Mouse (Mus musculus): ENCODE results near the gene Scp2. TPM values are rescaled to one million over a fixed set of nuclear protein-coding genes. Genes with fewer than 3 reads are reported as not detected.

Gene Scp2
- polyA plus RNA-seq, 1 experiment from 2014 or later = 293 TPM

DNA sequence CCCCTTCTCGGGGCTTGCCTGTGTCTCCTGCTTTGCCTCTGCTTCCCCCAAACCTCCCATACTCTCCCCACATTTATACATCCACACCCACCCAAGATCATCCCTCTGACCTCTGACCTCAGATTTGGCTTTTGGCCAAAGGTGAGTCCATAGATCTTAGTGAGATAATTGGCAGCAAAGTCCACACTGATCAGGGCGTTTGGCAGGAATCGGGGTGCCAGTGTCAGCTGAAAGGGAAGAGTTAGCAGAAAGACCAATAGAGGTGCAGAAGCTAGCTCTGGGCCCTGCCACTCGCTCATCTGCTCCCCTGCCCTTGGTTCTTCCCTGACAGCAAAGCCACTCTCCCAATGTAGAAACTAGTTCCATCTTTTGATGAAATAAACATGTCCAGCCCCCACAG lies 121.6 kb downstream of the Scp2 start:
- Histone ChIP-seq H3K4me1 (replicated peaks) (peaks cover 11% of the 10 kb centered on the region; the same call in 1 of the 2 replicates), H3K36me3 (no peaks in the 10 kb centered on the region), H3K4me2 (replicated peaks) (no peak overlapping the region), H3K9me3 (no peaks in the 10 kb centered on the region), H3K4me3 (replicated peaks) (no peak overlapping the region), H3K27ac (no peak overlapping the region), H3K9ac (no peak overlapping the region), H3K27me3 (replicated peaks) (no peaks in the 10 kb centered on the region)
- no peak for ATAC-seq
- WGBS = 83% methylated on average over 4 of the region's 4 CpGs

DNA sequence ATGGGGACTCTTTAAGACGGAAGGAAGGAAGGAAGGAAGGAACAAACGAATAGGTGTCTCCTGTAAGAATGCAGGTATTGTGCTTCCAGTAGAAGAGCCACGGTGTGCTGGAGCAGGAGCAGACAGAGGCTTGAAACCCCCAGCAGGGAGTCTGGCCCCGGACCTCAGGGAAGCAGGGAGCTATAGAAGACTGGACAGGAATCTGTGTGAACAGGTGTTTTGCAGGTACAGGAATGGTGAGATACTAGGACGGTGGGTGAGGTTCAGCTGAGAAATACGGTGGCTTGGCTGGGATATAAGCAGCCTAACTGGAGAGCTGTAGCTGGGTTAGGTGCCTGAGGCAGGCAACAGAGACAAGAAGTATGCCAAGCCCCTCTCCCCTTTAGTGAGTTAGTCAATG lies 124.6 kb downstream of the Scp2 start:
- Histone ChIP-seq H3K4me1 (replicated peaks) (peaks cover 6% of the 10 kb centered on the region; the same call in 1 of the 2 replicates), H3K4me2 (replicated peaks) (no peak overlapping the region), H3K9ac (no peak overlapping the region), H3K4me3 (replicated peaks) (no peak overlapping the region), H3K36me3 (no peaks in the 10 kb centered on the region), H3K27me3 (replicated peaks) (no peaks in the 10 kb centered on the region), H3K27ac (no peak overlapping the region), H3K9me3 (no peaks in the 10 kb centered on the region)
- 87% methylated on average over 6 of the region's 6 CpGs for WGBS
- no peak for ATAC-seq

DNA sequence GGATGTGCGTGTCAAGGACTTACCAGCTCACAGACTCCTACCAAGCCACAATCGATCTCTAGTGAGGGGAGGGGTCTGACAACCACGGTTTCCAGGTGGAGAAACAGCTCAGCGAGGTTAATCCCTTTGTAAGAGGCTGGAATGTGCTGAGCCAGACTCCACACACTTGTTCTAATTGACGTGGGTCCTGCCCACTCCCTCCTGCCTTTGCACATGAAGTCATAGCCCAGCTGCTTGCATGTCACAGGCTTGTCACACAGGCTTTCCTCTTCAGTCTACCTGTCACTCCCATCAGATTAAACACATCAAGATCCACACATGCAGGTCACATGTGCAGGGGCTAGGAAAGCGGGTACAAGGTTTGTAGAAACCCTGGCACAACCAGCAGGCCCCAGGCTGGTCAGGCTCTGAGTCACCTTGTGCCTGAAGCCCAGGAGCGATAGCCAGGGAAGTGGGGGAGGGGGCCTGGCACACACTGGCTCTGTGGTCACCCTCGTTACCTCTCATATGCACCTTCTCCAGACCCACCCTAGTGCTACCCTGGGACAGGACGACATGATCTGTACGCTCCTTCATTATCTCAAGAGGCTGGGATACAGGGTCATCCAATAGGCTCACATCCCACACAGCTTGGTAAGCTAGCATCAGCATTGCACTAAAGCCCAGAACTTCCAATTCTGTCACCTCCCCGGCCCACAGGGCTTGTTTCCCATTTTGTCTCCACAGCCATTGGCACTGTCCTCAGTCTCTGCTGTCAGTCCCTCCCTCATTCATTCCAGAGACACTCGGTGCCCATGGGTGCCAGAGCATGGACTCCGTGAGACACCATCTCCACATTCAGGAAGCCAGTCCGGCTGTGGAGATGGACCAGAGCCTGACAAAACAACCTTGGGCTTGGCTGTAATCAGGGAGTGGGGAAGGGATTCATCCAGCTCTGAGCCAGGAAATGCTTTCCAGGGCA lies 125.6 kb downstream of the Scp2 start:
- Histone ChIP-seq H3K27ac (no peak overlapping the region), H3K4me1 (replicated peaks) (no peaks in the 10 kb centered on the region), H3K4me3 (replicated peaks) (no peak overlapping the region), H3K36me3 (no peaks in the 10 kb centered on the region), H3K27me3 (replicated peaks) (no peaks in the 10 kb centered on the region), H3K9me3 (no peaks in the 10 kb centered on the region), H3K4me2 (replicated peaks) (no peak overlapping the region), H3K9ac (no peak overlapping the region)
- WGBS = 53% methylated on average over 13 of the region's 14 CpGs
- ATAC-seq = no peak

DNA sequence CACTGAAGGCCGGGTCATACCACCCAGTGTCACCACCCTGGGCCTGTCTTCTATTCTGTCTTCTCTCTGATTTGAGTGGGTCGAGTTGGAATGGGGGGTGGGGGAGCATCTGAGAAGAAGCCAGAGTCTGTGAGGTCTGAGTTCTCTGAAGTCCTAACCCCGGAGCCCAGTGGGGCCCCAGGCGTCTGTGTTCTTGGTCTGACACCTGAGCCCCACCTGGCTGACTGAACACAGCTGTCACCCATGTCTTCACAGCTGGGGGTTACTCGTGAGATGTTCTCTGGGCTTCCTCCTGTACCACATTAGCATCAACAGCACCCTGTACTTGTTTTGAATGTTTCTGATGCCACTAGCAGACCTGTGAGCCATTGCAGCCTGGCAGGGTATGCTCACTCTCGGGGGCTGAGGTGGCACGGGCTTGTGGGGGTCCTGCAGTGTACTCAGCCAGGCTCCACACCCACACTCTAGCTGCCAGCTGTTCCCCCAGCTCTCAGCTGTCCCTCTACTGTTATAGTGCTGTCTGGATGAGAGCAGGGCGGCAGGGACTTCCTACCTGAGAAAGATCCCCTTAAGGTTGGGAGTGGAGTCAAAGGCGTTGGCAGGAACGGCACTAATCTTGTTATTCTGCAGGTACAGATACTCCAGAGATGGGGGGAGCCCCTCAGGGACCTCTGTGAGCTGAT lies 126.4 kb downstream of the Scp2 start:
- 44% methylated on average over 10 of the region's 10 CpGs for WGBS
- Histone ChIP-seq H3K4me2 (replicated peaks) (no peak overlapping the region), H3K27me3 (replicated peaks) (no peaks in the 10 kb centered on the region), H3K4me3 (replicated peaks) (no peak overlapping the region), H3K9ac (no peak overlapping the region), H3K4me1 (replicated peaks) (no peaks in the 10 kb centered on the region), H3K27ac (no peak overlapping the region), H3K9me3 (no peaks in the 10 kb centered on the region), H3K36me3 (no peaks in the 10 kb centered on the region)
- no peak for ATAC-seq

DNA sequence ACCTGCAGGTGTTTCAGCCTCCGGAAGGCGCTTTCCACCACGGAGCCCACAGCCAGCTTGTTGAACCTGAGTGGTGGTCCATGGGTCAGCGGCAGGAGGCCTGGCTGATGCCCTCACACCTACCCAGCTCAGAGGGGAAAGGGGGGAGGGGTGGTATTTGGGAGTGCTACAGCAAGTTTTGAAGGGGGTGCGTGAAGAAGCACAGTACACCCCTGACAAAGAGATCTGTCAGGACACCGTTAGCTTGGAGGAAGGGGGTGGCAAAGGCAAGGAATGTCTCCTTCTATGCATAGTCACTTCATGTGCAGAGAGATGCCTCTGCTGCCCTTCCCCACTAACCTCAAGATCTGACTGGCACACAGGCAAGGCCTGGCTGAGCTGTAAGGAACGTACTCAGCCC lies 127.0 kb downstream of the Scp2 start:
- ATAC-seq = no peak
- H3K9ac ChIP-seq = no peak overlapping the region
- H3K4me2 ChIP-seq (replicated peaks) = no peak overlapping the region
- no peaks in the 10 kb centered on the region for H3K27me3 ChIP-seq (replicated peaks)
- no peaks in the 10 kb centered on the region for H3K36me3 ChIP-seq
- no peaks in the 10 kb centered on the region for H3K9me3 ChIP-seq
- H3K4me3 ChIP-seq (replicated peaks) = no peak overlapping the region
- no peaks in the 10 kb centered on the region for H3K4me1 ChIP-seq (replicated peaks)
- 77% methylated on average over 7 of the region's 7 CpGs for WGBS
- no peak overlapping the region for H3K27ac ChIP-seq

DNA sequence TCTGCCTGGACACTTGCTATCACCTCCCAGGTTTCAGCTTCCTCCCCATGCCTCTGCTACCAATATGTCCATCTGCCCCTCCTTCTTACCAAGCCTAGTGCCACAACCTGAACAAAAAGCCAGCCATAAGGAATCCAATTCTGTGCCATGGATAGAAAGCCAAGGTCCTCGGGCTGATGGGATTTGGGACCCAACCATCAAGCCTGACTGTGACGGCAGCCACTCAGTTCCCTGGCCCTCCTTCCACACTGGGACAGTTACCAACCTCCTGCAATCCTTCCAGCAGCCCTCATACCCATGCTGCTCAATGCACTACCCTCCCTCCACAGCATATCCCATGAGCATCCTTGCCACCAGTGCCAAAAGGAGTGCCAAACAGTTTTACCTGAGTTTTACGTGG lies 128.5 kb downstream of the Scp2 start:
- Histone ChIP-seq H3K4me2 (replicated peaks) (no peak overlapping the region), H3K4me1 (replicated peaks) (no peaks in the 10 kb centered on the region), H3K9me3 (no peaks in the 10 kb centered on the region), H3K36me3 (no peaks in the 10 kb centered on the region), H3K9ac (no peak overlapping the region), H3K27ac (no peak overlapping the region), H3K4me3 (replicated peaks) (no peak overlapping the region), H3K27me3 (replicated peaks) (no peaks in the 10 kb centered on the region)
- WGBS = 83% methylated on average over 3 of the region's 3 CpGs
- ATAC-seq = no peak

DNA sequence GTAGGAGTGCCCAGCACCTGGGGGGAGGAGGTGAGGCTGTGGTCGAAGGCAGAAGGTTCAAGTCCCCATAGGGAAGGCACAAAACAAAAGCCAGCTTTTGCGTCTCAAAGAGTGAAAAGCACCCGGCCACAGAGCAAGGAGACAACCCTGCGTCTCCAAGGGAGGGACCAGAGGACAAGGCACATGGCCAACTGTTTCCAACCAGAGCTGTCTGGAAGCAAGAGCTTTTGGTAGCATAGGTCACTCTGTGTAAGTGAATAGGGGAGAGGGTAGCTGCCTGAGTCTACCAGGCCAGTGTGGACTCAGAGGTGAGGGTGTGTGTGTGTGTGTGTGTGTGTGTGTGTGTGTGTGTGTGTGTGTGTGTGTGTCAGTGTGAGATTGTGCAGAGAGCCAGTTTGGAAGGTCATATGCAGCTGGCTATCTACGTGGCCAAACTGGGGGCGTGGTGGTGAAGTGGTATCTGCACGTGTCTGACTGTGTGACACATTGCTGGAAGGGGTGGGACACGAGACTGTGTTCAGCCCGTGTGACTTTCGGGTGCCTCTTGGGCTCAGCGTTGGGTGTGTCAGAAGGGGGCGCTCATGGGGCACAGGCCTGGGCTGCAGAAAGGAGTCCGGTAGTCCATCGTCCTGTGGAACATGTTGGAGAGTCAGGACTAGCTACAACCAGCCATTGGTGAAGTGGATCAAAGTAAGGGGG lies 129.6 kb downstream of the Scp2 start:
- no peaks in the 10 kb centered on the region for H3K36me3 ChIP-seq
- no peak overlapping the region for H3K4me3 ChIP-seq (replicated peaks)
- WGBS = 66% methylated on average over 14 of the region's 14 CpGs
- H3K27ac ChIP-seq = no peak overlapping the region
- no peak for ATAC-seq
- no peaks in the 10 kb centered on the region for H3K27me3 ChIP-seq (replicated peaks)
- no peak overlapping the region for H3K4me2 ChIP-seq (replicated peaks)
- H3K9me3 ChIP-seq = no peaks in the 10 kb centered on the region
- no peaks in the 10 kb centered on the region for H3K4me1 ChIP-seq (replicated peaks)
- H3K9ac ChIP-seq = no peak overlapping the region

DNA sequence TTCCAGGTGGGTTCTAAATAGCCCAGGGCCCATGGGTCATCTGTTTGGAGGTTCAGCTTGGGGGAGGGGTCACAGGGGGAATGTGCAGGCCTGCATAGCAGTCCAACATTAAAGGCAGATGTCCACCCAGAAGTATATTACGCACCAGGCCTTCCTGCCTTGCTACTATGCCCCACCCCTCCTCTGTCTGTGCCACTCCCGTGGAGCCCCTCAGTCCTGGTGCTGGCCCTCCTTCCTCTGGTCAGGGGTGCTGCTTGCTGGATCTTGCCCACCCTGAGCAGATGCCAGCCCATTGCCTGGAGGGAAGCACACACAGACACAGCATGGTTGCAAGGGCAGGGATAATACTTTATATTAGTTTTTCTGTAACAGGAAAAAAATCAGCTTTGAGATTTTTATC lies 130.3 kb downstream of the Scp2 start:
- ATAC-seq = no peak
- Histone ChIP-seq H3K9ac (no peak overlapping the region), H3K4me3 (replicated peaks) (no peak overlapping the region), H3K9me3 (no peaks in the 10 kb centered on the region), H3K27ac (no peak overlapping the region), H3K36me3 (no peaks in the 10 kb centered on the region), H3K27me3 (replicated peaks) (no peaks in the 10 kb centered on the region), H3K4me1 (replicated peaks) (no peaks in the 10 kb centered on the region), H3K4me2 (replicated peaks) (no peak overlapping the region)
- 62% methylated on average over 2 of the region's 2 CpGs for WGBS

DNA sequence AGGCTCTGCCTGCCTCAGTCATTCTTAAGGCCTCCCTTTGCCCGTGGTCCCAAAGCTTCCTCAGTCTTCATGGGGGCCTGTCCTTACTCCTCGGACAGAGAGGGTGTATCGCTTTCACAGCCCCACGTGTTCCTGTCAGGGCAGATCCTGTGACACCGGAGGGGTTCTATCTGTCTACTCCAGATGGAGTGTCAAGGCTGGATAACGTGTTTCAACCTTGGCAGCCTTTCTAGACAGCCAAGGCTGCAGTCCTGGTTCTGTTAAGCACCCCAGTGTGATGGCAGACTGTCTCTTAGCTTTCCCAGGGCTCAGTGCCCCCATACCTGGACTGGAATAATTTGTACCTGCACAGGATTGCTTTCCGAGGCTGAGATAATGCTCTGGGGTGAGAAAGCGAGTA lies 136.3 kb downstream of the Scp2 start:
- ATAC-seq = no peak
- no peak overlapping the region for H3K4me2 ChIP-seq (replicated peaks)
- no peaks in the 10 kb centered on the region for H3K9me3 ChIP-seq
- H3K4me1 ChIP-seq (replicated peaks) = 0 out of 2 replicates have a peak, but pooled peaks cover 2% of the 10 kb centered on the region
- no peak overlapping the region for H3K4me3 ChIP-seq (replicated peaks)
- no peaks in the 10 kb centered on the region for H3K36me3 ChIP-seq
- no peaks in the 10 kb centered on the region for H3K27me3 ChIP-seq (replicated peaks)
- no peak overlapping the region for H3K27ac ChIP-seq
- no peak overlapping the region for H3K9ac ChIP-seq
- 85% methylated on average over 8 of the region's 8 CpGs for WGBS

DNA sequence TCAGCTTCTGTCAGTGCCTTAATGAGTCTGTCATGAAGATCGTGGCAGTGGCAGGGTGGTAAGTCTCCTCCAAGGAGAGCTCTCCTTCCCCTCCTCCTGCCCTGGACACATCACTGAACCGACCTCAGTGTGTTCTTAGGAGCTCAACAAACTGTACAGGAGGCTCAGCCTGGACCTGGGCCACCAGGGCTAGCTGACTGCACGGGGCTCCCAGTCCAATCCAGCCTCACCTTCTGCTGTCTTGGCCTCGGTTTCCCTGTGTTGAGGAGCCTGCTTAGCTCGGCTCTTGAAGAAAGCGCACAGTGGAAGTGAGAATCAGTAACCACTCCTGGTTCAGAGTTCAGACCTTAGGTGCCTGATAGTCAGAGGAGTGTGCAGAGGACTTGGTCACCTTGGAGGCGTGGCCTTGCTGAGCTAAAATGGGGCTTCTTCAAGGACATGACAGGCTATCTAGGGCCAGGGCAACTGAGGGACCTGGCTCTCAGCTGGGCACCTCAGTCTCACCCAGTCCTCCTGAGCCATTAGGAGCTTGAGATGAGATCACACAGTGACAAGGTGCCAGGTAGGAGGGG lies 137.2 kb downstream of the Scp2 start:
- Histone ChIP-seq H3K9me3 (no peaks in the 10 kb centered on the region), H3K9ac (no peak overlapping the region), H3K27ac (no peak overlapping the region), H3K27me3 (replicated peaks) (no peaks in the 10 kb centered on the region), H3K4me1 (replicated peaks) (0 out of 2 replicates have a peak, but pooled peaks cover 2% of the 10 kb centered on the region), H3K36me3 (no peaks in the 10 kb centered on the region), H3K4me2 (replicated peaks) (no peak overlapping the region), H3K4me3 (replicated peaks) (no peak overlapping the region)
- peak; percentile 63 for ATAC-seq
- 71% methylated on average over 7 of the region's 7 CpGs for WGBS

DNA sequence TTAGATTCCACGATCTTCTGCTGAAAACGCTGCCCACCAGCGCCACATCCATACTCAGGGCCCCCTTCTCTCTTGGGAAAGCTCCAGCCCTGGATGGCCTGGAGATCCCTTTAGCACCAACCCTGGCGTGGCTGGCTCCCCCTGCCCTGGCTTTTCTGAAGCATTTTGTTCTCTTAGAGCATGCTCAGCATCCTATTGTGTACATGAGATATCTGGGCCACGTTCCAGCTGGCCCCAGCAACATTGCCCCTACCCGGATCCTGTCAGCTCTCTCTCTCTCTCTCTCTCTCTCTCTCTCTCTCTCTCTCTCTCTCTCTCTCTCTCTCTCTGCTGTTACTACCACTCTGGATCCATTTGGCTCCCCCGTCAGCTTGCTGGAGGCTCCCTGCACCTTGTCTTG lies 139.5 kb downstream of the Scp2 start:
- ATAC-seq = peak; percentile 17; the same call in 1 of the 2 replicates
- H3K27ac ChIP-seq = no peak overlapping the region
- H3K9ac ChIP-seq = no peak overlapping the region
- no peak overlapping the region for H3K4me2 ChIP-seq (replicated peaks)
- no peaks in the 10 kb centered on the region for H3K9me3 ChIP-seq
- no peaks in the 10 kb centered on the region for H3K27me3 ChIP-seq (replicated peaks)
- no peaks in the 10 kb centered on the region for H3K36me3 ChIP-seq
- 46% methylated on average over 7 of the region's 7 CpGs for WGBS
- no peak overlapping the region for H3K4me3 ChIP-seq (replicated peaks)
- H3K4me1 ChIP-seq (replicated peaks) = 0 out of 2 replicates have a peak, but pooled peaks cover 2% of the 10 kb centered on the region

DNA sequence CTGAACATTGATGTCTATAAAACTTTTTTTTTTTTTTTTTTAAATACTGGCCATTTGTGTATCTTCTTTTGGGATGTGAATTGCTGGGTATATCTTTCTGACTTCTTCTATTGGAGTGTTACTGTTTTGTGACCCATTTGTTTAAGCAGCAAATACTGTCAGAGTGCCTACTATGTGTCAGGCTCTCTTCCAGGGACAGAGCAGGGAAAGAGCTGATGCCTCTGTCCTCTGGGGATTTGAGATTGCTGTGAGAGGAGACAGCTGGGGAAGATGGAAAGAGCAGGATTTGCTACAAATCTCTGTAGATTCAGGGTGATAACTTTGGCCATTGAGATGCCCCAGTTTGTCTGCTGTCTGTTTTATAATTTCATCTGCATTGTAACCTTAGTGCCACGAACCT lies 145.4 kb downstream of the Scp2 start:
- no peak overlapping the region for H3K9ac ChIP-seq
- H3K27me3 ChIP-seq (replicated peaks) = no peaks in the 10 kb centered on the region
- H3K4me3 ChIP-seq (replicated peaks) = no peak overlapping the region
- ATAC-seq = no peak
- WGBS = 80% methylated on average over 1 of the region's 1 CpGs
- H3K27ac ChIP-seq = no peak overlapping the region
- H3K4me1 ChIP-seq (replicated peaks) = no peaks in the 10 kb centered on the region; the same call in 1 of the 2 replicates
- H3K4me2 ChIP-seq (replicated peaks) = no peak overlapping the region
- no peaks in the 10 kb centered on the region for H3K36me3 ChIP-seq
- H3K9me3 ChIP-seq = no peaks in the 10 kb centered on the region
